Mouse (Mus musculus): ENCODE results near the gene Fndc5. TPM values are rescaled to one million over a fixed set of nuclear protein-coding genes. Genes with fewer than 3 reads are reported as not detected.
A peak's percentile ranks its signal among the peaks of the same experiment; 100 is the strongest.

Fndc5 gene
- polyA plus RNA-seq, 1 experiment from 2014 or later: 1.9 TPM

GRCm38 (mm10) chr4:129141560-129142438 is 5.0 kb downstream of the Fndc5 start:
- Histone ChIP-seq H3K4me2 (replicated peaks) (no peak overlapping the region), H3K27me3 (peaks cover 22% of the 10 kb centered on the region), H3K9ac (replicated peaks) (no peak overlapping the region), H3K27ac (no peak overlapping the region), H3K36me3 (no peaks in the 10 kb centered on the region), H3K4me3 (replicated peaks) (no peak overlapping the region), H3K4me1 (replicated peaks) (peaks cover 39% of the 10 kb centered on the region), H3K9me3 (no peaks in the 10 kb centered on the region)
- ATAC-seq: no peak
- WGBS: 77% methylated on average over 17 of the region's 17 CpGs

- ATAC-seq: no peak
- Histone ChIP-seq H3K4me2 (replicated peaks) (no peak overlapping the region), H3K9me3 (no peaks in the 10 kb centered on the region), H3K4me3 (replicated peaks) (no peak overlapping the region), H3K27ac (no peak overlapping the region), H3K27me3 (peaks cover 16% of the 10 kb centered on the region), H3K4me1 (replicated peaks) (peaks cover 33% of the 10 kb centered on the region), H3K9ac (replicated peaks) (no peak overlapping the region), H3K36me3 (no peaks in the 10 kb centered on the region)
- 87% methylated on average over 11 of the region's 11 CpGs for WGBS
Observed at GRCm38 (mm10) chr4:129142439-129143045, 5.7 kb downstream of the Fndc5 start.

- Histone ChIP-seq H3K27me3 (peaks cover 6% of the 10 kb centered on the region), H3K4me2 (replicated peaks) (no peak overlapping the region), H3K9ac (replicated peaks) (no peak overlapping the region), H3K4me1 (replicated peaks) (peaks cover 36% of the 10 kb centered on the region), H3K27ac (0 out of 2 replicates have a peak overlapping the region, but pooled peaks have one; percentile 77), H3K9me3 (no peaks in the 10 kb centered on the region), H3K36me3 (peaks cover under 1% of the 10 kb centered on the region; the same call in 1 of the 2 replicates), H3K4me3 (replicated peaks) (no peak overlapping the region)
- no peak for ATAC-seq
- 89% methylated on average over 5 of the region's 5 CpGs for WGBS
Observed at GRCm38 (mm10) chr4:129143509-129143908, 6.7 kb downstream of the Fndc5 start.

GRCm38 (mm10) chr4:129144401-129145367 is 7.9 kb downstream of the Fndc5 start:
- 57% methylated on average over 16 of the region's 16 CpGs for WGBS
- no peak overlapping the region for H3K4me2 ChIP-seq (replicated peaks)
- 0 out of 2 replicates have a peak overlapping the region, but pooled peaks have one; percentile 23 for H3K9ac ChIP-seq (replicated peaks)

GRCm38 (mm10) chr4:129145411-129145810 is 8.6 kb downstream of the Fndc5 start:
- peak overlapping the region; percentile 77 for H3K27ac ChIP-seq
- ATAC-seq: no peak
- no peaks in the 10 kb centered on the region for H3K27me3 ChIP-seq
- H3K4me1 ChIP-seq (replicated peaks): peaks cover 38% of the 10 kb centered on the region
- peaks cover 16% of the 10 kb centered on the region for H3K36me3 ChIP-seq
- WGBS: 73% methylated on average over 4 of the region's 4 CpGs
- no peak overlapping the region for H3K4me2 ChIP-seq (replicated peaks)
- H3K9ac ChIP-seq (replicated peaks): no peak overlapping the region
- H3K4me3 ChIP-seq (replicated peaks): no peak overlapping the region
- no peaks in the 10 kb centered on the region for H3K9me3 ChIP-seq

More at GRCm38 (mm10) chr4:129144401-129145367, 7.9 kb downstream of the Fndc5 start:
- Histone ChIP-seq H3K27ac (peak overlapping the region; percentile 77), H3K4me1 (replicated peaks) (peaks cover 38% of the 10 kb centered on the region), H3K36me3 (peaks cover 11% of the 10 kb centered on the region), H3K9me3 (no peaks in the 10 kb centered on the region), H3K27me3 (no peaks in the 10 kb centered on the region), H3K4me3 (replicated peaks) (no peak overlapping the region)
- ATAC-seq: peak; percentile 58; the same call in 1 of the 2 replicates

- no peak overlapping the region for H3K9ac ChIP-seq (replicated peaks)
- WGBS: 83% methylated on average over 4 of the region's 4 CpGs
- peaks cover 20% of the 10 kb centered on the region for H3K36me3 ChIP-seq
- no peaks in the 10 kb centered on the region for H3K9me3 ChIP-seq
- peaks cover 38% of the 10 kb centered on the region for H3K4me1 ChIP-seq (replicated peaks)
- no peak for ATAC-seq
- no peak overlapping the region for H3K27ac ChIP-seq
- H3K27me3 ChIP-seq: no peaks in the 10 kb centered on the region
- H3K4me3 ChIP-seq (replicated peaks): no peak overlapping the region
- no peak overlapping the region for H3K4me2 ChIP-seq (replicated peaks)
Observed at GRCm38 (mm10) chr4:129145943-129146342, 9.1 kb downstream of the Fndc5 start.

- Histone ChIP-seq H3K27me3 (no peaks in the 10 kb centered on the region), H3K9me3 (no peaks in the 10 kb centered on the region), H3K36me3 (peaks cover 25% of the 10 kb centered on the region), H3K27ac (no peak overlapping the region), H3K4me3 (replicated peaks) (no peak overlapping the region), H3K4me2 (replicated peaks) (no peak overlapping the region), H3K9ac (replicated peaks) (no peak overlapping the region), H3K4me1 (replicated peaks) (peaks cover 37% of the 10 kb centered on the region)
- ATAC-seq: no peak
- 69% methylated on average over 2 of the region's 2 CpGs for WGBS
Observed at GRCm38 (mm10) chr4:129146392-129146791, 9.6 kb downstream of the Fndc5 start.

- Histone ChIP-seq H3K4me3 (replicated peaks) (no peak overlapping the region), H3K36me3 (peaks cover 36% of the 10 kb centered on the region), H3K9ac (replicated peaks) (no peak overlapping the region), H3K27me3 (no peaks in the 10 kb centered on the region), H3K4me2 (replicated peaks) (no peak overlapping the region), H3K9me3 (no peaks in the 10 kb centered on the region), H3K27ac (no peak overlapping the region), H3K4me1 (replicated peaks) (peaks cover 26% of the 10 kb centered on the region)
- WGBS: 88% methylated on average over 13 of the region's 13 CpGs
- no peak for ATAC-seq
Observed at GRCm38 (mm10) chr4:129147552-129148103, 10.8 kb downstream of the Fndc5 start.

GRCm38 (mm10) chr4:129149321-129149720 is 12.5 kb downstream of the Fndc5 start:
- Histone ChIP-seq H3K4me1 (replicated peaks) (peaks cover 17% of the 10 kb centered on the region), H3K36me3 (peaks cover 49% of the 10 kb centered on the region), H3K27me3 (no peaks in the 10 kb centered on the region), H3K4me3 (replicated peaks) (no peak overlapping the region), H3K27ac (no peak overlapping the region), H3K4me2 (replicated peaks) (no peak overlapping the region), H3K9me3 (no peaks in the 10 kb centered on the region), H3K9ac (replicated peaks) (no peak overlapping the region)
- ATAC-seq: no peak
- 71% methylated on average over 1 of the region's 1 CpGs for WGBS

- WGBS: 91% methylated on average over 4 of the region's 4 CpGs
- Histone ChIP-seq H3K4me3 (replicated peaks) (no peak overlapping the region), H3K4me2 (replicated peaks) (no peak overlapping the region), H3K36me3 (peaks cover 59% of the 10 kb centered on the region), H3K27ac (no peak overlapping the region), H3K4me1 (replicated peaks) (peaks cover 6% of the 10 kb centered on the region; the same call in 1 of the 2 replicates), H3K27me3 (no peaks in the 10 kb centered on the region), H3K9ac (replicated peaks) (no peak overlapping the region), H3K9me3 (no peaks in the 10 kb centered on the region)
- no peak for ATAC-seq
Observed at GRCm38 (mm10) chr4:129151276-129151811, 14.5 kb downstream of the Fndc5 start.

- Histone ChIP-seq H3K4me2 (replicated peaks) (no peak overlapping the region), H3K9ac (replicated peaks) (no peak overlapping the region), H3K27ac (no peak overlapping the region), H3K4me3 (replicated peaks) (no peak overlapping the region), H3K9me3 (no peaks in the 10 kb centered on the region), H3K36me3 (peaks cover 45% of the 10 kb centered on the region), H3K27me3 (no peaks in the 10 kb centered on the region), H3K4me1 (replicated peaks) (no peaks in the 10 kb centered on the region)
- ATAC-seq: no peak
- WGBS: 83% methylated on average over 5 of the region's 5 CpGs
Observed at GRCm38 (mm10) chr4:129157541-129157940, 20.7 kb downstream of the Fndc5 start.
